Mouse (Mus musculus) brain, adult 2 months (tissue): ENCODE measurements around the gene Ano4.

Source experiments
- DNase-seq: peaks from one replicate; pipeline ENCODE4 v3.0.0; 2011; ENCODE audit warnings: low read depth, low spot score

Ano4 gene

DNA sequence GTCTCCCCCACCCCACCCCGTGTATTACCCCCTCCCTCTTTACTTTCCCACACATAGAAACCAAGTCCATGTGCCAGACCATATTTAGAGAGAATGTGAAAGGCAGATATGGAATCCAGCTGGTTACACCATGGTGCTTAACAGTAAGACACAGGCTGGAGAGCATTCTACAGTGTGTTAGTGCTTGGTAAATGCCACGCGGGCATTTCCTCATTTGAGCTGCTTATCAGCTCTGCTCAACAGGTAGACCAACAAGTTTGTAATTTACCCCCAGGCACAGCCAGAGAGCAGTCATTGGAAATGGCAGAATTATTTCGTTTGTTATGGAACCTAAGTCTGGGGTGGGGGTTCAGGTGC lies 394.3 kb downstream of the Ano4 start:
- no peak for DNase-seq

- DNase-seq, result no peak
Observed at GRCm38 (mm10) chr10:88949649-88950296, 394.8 kb downstream of the Ano4 start.
